Mouse (Mus musculus) Muller cell, postnatal 12 days (primary cell): Measurements from ENCODE around the gene Rab6b.
"Not testable (repeated sequence)": the region's sequence is repeated elsewhere in the genome, so short reads cannot be mapped to it uniquely, and the experiment has no call there.

Source experiments
- DNase-seq: peaks from one replicate; pipeline ENCODE4 v3.0.0-alpha.2; 2015; ENCODE audit errors: inconsistent ontology term

Rab6b gene

DNA sequence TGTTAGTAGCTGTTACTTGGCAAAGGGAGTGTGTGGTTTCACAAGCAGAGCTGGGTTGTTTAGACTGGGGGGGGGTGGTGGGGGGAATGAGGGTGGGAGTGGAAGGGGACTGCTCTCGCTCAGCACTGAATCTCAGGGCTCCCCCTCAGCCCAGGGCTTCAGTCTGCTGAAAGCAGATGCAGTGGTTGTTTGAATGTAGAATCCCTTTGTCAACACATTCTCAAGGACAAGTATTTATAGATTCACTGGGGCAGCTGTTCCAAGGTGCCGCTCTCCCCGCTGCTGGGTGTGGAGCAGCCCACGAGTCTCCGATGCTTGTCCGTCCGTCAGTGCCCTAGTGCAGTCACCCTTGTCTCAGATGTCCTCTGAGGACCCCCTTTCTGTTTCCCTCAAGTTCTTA lies 29.7 kb downstream of the Rab6b start:
- DNase-seq = no peak

DNA sequence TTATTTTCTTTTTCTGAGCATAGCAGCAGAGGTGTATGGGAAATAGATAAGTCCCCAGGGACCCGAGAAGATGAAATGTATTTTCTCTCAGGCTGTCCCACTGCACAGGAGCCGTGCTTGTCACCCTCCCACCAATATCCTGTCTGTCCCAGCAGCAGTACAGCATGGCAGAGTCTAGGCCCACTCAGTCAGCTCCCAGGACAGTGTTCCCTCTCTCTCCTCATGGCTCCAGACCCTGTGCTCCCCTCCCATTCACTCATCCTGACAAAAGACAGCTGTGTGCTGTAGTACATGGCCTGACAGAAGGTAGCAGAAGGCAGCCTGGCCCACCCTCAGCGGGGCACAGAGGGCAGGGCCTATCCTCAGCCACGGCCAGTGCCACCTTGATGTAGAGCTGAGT lies 32.3 kb downstream of the Rab6b start:
- DNase-seq = no peak

DNA sequence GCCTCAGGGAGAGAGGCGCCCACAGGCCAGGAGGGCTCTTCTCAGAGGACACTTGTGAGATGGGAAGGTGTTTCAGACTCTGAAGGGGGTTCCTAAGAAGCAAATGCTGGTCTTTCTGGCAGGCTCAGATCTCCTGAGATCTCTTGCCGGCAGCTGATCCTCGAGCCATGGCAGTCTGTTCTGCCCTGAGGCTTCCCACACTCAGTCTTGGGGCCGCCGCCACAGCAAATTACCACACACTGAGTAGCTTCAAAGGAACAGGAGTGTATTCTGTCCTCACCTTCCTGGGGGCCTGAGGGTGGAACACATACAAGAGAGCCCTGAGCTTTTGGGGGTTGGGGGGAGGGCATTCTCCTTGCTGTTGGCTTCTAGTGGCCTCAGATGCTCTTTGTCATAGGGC lies 33.8 kb downstream of the Rab6b start:
- no peak for DNase-seq

DNA sequence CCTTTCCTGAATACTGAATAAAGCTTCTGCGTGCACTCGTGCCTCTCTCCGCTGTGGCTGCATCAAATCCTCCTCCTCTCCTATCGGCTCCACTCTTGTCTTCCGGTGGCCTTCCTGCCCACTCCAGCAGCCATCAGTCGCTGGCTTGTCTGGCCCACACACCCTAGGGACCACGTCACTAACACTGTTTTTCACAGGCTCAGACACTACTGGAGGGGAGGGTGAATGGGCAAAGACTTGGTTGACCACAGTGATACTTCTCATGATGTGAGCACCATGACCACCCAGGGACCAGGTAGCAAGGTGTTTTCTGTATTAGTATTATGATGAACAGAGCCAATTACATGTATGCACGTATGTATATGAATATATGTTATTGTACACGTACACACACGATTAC lies 34.7 kb downstream of the Rab6b start:
- DNase-seq = no peak

DNA sequence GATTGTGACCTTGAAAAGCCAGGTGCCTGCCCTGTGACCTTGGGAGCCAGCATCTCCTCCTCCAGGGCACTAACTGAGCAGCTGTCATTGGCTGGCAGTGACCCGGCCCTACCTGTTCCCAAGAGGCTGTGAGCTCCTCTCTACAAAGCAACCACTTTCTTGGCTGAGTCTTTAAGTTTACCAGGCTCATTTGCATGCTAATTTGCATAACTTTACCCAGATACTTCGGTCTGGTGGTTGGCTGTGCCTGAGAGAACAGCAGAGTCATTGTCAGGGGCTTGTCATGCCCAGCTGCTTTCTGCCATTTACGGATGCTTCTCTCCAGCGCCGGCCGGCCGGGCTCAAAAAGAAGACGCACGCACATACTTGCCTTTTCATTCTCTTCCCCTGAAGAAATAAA lies 35.1 kb downstream of the Rab6b start:
- DNase-seq = peak; percentile 64

DNA sequence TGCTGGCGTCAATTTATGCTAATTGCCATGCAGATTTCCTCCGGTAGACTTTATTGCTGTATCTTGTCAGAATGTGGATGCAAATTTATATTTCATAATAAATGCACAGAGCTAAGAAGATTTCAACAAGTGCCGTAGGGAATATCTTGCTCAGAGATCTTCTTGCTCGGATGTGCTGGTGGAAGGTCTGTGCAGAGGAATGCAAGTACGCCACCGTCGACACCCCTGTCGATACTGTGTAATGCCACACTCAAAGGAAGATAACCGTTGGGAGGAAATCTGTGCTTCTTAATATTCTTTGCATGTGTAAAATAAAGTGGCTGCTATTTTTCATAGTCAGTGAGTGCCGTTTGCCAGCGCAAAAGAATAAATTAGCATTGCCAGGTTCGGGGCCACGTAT lies 35.5 kb downstream of the Rab6b start:
- DNase-seq = no peak

DNA sequence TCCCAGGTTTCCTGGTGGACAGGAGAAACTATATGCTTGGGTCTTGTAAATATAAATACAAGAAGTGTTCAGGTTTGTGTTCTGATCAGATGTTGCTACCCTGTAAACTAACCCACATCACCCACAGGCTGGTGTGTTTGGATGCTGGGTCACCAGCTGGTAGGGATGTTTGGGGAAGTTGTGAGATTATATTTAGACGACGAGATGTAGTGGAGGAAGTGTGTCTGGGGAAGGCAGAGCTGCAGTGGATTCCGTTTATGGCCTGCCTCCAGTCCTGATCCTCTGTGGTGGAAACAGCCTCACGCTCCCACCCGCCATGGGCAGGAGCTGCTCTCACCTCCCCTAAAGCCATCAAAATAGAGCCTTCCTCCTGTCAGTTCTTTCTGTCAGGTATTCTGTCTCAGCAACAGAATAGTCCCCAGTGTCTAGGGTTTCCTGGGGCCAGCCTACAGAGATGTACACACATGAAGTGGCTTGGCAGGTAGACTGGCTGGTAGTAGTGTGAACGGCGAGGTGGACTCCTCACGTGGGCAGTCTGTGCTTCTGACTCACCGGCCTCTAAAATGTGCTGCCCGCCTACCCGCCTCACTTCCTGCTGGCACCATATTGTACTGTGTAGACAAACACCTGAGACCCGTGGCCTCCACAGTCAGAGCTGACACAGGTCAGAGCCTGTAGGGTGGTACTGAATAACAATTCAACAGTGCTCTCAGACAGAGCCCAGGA lies 37.6 kb downstream of the Rab6b start:
- DNase-seq = no peak

DNA sequence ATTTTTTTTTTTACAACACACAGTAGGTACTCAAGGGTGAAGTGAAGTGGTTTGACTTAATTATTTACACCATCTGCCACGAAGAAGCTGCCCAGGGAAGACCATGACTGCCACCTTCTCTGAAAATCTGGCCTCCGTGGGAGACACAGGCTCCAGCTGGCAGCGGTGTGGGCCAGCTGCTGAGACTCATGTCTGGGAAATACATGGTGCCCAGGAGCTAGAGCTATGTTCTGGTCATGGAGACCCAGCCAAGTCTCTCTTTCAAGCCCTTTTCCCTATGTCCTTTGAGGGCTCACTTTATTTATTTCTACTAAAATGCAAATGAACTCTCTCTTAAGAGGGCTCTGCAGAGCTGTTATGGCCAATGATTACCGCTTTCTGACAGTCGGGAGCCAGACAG lies 41.7 kb downstream of the Rab6b start:
- DNase-seq = no peak

DNA sequence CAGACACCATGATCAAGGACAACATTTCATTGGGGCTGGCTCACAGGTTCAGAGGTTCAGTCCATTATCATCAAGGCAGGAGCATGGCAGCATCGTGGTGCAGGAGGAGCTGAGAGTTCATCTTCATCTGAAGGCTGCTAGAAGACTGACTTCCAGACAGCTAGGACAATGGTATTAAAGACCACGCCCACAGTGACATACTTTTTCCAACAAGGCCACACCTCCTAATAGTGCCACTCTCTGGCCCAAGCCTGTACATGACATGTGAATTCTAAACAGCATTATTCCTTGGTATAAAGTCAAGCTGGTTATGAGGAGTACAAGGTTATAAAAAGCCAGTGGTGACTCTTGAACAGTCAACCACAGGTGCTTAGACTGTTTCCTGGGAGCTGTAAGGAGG lies 43.0 kb downstream of the Rab6b start:
- no peak for DNase-seq

DNA sequence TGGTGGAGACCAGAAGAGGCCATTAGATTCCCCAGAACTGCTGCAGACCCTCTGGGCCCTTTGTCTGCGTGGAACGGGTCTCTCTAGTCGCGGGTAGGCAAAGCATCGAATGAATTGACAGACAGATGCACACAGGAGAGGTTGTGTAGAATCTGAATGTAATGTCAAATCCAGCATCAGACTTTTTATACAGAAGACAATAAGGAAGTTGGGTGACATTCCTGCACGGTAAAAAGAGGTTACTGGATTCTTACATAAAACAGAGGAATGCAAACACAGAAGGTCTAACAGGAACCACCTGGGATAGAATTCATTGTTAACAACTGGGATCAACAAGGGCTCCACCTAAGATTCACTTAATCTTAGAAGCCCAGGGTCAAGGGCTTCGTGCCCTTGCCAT lies 43.6 kb downstream of the Rab6b start:
- DNase-seq = not testable (repeated sequence)

DNA sequence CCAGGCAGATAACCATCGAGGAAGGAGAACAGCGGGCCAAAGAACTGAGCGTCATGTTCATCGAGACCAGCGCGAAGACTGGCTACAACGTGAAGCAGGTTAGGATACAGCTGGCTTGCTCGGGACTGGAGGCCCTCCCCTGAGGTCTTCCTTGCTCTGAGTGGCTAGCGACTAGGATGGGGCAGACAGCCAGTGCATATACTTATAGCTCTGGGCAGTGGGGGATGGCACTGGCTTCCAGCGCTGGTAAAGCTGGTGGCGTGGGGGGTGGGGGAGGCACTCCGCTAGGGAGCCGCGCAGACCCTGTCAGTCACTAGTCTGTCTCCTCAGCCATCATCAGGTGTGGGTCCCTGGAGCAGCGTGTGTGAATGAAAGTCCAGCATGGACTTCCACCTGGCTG lies 52.2 kb downstream of the Rab6b start:
- DNase-seq = no peak

DNA sequence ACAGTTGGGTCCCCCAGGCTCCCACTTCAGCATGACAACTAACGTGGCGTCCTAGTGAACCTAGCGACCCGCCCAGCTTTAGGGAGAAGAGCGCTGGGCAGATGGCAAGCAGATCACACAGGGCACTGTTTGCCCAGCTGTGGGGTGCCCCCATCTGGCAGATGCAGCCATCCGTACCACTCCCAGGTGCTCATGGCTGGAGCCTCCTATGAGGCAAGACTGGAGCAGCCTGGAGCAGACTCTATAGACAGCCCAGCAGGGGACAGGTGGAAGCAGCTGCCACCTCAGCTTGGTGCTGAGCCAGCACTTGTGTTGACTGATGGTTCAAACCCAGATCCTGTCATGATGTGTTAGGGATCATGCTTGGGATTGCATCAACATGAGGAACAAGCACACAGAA lies 56.5 kb downstream of the Rab6b start:
- DNase-seq = no peak

DNA sequence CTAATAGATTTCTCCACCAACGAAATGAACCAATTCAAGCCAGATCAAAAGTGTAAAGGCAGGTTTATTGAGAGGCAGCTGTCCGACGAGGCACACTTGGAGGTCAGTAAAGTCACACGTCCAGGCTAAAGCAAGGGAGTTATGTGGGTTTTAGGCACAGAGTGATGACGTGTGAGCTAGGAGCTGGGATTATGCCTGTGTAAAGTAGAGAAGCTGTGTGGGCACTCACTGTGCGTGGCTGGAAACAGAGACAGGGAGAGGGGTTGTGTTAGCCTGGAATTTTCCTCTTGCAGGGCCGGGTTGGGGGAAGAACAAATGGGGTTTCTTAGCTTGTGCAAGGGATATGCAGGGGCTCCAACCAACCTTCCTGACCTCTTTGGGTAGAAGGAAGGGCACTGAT lies 57.2 kb downstream of the Rab6b start:
- DNase-seq = no peak

DNA sequence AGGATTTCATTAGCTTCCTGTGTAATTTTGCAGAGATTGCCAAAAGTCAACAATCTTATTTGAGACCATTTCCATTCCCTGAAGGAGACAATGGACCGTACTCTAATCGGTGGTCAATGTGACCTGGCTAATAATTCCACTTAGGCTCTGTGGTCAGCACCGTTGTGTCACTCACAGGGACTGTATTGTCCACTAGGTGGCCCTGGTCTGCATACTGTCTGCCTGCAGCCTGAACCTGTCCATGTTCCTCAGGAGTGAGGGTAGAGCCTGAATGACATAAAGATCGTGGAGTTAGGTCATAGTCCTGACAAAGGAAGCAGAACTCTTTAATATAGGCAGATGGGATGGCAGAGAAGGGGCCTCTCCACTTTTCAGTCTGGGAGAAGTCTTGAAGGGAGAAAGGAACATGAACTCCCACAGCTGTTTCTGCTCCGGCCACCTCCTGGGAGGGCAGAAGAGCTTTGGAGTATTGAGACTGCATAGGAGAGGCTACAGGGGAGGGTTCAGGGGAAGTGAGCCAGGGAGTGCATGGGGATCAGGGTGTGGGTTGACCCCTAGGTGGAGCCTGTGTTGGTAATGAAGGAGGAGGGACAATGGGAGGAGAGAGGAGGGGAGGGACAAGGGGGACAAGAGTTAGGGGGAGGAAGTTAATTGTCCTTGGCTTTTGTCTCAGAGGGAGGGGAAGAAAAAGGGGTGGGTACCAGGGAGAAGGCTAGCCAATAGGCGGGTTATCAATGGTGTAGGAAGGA lies 63.4 kb downstream of the Rab6b start:
- DNase-seq = peak; percentile 31

DNA sequence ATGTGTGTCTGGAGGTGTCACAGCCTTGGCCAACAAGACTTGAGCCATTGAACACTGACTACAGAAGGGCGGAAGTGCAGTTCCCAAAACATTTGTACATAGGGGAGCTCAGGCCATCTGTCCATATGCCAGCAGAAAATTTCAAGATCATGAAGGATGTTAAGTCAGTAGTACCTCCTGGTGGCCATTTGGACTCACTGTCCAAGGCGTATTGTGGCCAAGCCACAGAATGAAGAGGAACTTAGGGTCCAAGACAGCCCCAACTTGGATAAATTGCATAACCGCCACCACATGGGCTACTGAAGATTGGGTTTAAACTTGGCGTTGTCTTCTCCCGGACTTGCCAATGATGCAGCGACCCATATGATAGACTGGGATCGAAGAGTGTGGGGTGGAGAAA lies 64.1 kb downstream of the Rab6b start:
- DNase-seq = no peak

DNA sequence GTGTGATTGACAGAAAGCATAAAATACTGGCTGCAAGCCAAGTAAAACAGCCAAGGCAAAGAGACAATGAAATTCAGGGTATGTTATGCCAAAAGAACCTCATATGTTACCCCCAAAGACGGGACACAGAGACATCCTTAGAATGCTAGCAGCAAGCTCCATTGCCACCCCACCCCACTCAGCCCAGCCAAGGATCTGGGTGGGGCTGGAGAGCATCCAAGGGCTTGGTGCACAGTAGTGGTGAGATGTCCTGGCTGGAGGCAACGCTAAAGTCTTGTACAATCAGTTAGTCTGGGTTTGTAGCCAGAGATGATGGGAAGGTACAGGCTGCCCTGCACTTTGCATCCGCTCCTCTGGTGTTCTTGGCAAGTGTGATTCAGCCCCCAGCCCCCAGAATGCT lies 68.7 kb downstream of the Rab6b start:
- DNase-seq = peak; percentile 4

DNA sequence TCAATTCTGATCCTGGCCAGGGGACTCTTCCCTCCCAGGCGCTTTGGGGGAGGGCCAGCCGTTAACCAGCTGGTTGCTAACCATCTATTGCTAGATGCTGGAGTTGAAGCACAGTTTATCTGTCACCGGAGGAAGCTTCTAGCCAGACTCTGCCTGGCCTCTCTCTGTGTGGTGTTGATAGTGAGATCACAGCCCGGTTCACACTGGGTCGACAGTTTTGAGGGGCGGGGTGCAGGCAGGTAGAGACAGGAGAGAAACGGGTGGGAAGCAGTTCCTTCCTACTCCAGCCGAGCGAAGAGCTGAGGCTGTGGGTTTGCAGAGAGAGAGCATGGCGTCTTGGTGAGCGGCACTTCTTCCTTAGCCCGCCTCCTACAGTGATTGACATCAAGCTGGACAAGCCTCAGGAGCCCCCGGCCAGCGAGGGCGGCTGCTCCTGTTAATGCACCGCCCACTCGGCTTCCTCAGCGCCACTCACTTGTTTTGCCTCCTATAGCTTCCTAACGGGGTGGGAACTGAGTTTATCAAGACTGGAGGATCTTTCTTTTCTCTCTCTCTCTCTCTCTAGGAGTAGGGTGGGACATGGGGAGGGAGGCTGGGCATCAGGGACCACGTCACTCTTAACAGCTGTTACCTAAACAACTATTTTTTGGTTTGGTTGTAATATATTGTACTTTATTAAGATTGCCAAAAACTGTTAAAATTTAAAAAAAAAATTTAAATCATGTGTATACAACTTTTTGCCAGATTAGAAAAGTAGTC lies 69.4 kb downstream of the Rab6b start:
- peak; percentile 79 for DNase-seq

DNA sequence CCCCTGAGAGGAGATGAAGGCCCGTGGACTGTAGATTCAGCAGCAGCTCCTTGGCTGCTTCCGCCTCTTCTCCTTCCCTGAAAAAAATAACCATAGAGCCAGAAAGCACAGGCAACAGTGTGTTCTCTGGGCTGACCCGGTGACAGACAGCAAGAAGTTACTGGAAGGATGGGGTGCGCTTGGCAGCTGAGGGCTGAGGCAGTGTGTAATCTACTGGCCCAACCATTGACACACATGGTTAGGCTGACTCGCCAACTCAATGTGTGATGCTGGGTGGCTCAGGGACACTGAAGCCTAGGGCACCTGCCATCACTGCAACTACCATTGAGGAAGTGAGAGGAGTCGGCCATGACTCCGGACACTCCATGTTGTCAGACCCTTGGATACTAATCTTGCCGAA lies 70.3 kb downstream of the Rab6b start:
- no peak for DNase-seq

DNA sequence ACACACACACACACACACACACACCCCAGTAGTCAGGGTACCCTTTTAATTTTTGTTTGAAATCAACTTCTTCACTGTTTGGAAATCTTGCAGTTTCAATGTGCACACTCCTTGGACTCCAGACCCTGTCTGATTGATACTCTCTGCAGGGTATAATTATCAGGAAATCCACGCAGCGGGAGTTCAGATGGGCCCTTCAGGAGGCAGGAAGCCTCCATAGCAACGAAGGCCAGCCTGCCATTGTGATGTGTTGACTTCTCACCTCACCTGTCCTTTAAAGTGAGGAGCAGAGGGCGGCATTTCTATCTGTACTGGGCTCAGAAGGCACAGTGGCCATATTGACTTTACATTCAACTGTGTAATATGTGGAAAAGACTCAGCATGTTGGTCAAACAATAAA lies 73.3 kb downstream of the Rab6b start:
- no peak for DNase-seq

DNA sequence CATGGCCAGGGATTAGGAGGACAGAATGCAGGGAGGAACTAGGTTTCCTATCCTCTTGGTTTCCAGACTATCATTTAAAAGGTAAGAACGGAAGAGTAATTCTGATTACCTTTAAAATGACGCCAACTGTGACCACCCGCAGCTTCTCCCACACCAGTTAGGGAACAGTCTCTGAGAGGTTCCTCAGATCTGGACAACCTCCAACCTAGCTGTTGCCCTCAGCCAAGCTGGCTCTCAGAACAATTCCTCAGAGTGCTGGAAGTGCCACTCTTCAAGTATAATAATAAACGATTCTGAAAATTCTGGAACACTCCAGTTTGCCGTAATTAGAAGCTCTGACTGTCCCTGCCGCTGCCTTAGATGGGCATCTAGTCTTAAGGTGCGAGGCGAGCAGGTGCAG lies 74.4 kb downstream of the Rab6b start:
- no peak for DNase-seq

DNA sequence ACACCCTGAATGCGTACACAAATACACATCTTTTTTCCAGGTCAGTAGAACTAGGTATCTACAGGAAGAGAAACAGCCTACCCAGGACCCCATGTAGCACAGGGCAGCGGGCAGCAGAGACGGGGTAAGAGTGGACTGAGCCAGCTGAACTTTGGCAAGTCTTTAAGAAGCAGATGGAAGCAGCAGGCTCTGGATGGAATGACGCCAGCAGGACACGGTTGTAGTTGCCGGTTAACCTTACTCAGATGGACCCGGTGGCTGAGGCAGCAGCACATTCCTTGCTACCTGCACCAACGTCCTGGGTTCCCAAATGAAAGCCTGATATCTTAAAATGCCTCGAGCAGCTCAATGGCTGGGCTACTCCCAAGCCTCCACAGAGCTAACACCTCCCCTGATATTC lies 75.2 kb downstream of the Rab6b start:
- DNase-seq = no peak

DNA sequence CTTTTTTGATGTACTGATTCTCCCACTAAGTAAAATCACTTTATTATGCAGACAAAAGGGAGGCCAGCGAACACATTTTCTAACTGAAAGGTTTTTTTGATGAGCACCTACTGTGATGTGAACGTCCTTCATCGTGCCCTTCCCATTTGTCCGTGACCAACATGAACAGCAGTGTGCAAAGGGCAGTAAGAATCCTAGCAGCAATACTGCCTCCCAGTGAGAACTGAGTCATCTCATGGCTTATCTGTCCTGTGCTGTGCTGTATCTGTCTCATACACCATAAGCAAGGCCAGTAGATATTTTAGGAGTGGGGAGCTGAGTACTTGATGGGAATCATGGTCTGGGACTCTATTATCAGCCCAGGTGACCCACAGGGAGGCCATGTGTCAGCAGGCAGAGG lies 76.8 kb downstream of the Rab6b start:
- no peak for DNase-seq
